Mouse (Mus musculus): ENCODE measurements around the gene Ccm2.
"Not testable (repeated sequence)": the region's sequence is repeated elsewhere in the genome, so short reads cannot be mapped to it uniquely, and the experiment has no call there.

The Ccm2 gene

DNA sequence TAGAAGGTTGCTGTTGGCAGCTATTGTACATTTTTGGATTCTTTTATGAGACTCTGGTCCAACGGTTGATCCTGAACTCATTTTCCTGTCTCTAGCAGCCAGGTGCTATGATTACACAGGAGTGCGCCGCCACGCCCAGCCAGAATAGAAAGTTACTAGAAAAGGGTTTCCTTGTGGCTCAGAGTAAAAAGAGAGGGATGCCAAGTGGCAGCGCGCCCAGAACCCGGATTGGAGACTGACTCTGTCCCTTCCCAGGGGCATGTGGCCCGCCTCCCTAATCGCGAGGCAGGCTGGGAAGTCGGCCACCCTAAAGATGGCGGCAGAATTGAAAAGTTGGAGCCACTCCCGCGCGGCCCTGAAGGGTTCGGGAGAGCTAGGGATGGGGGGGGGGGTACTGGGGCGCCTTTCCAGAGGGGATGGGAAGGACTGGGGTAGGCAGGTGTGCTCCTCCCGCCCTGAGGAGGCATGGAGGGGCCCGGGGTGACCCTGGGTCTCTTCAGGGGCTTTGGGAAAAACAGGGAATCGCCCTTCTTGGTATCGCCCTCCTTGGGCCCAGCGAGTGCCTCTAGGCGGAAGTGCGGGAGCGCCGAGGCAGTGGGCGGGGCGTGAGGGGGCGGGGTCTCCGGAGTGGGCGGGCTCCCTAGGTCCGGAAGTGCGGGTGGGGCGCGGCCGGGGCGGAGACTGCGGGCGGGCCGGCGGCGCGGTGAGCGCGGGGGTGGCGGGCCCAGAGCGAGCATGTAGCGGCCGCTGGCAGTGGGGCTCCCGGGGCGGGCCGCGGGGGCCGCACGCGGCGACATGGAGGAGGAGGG is at the start of gene Ccm2:
Gene Ccm2 (plus strand): TSS at position 683 of the 809 bp plus-strand sequence.
- peak; percentile 90 for DNase-seq (ENCODE audit: low read depth, low spot score)

DNA sequence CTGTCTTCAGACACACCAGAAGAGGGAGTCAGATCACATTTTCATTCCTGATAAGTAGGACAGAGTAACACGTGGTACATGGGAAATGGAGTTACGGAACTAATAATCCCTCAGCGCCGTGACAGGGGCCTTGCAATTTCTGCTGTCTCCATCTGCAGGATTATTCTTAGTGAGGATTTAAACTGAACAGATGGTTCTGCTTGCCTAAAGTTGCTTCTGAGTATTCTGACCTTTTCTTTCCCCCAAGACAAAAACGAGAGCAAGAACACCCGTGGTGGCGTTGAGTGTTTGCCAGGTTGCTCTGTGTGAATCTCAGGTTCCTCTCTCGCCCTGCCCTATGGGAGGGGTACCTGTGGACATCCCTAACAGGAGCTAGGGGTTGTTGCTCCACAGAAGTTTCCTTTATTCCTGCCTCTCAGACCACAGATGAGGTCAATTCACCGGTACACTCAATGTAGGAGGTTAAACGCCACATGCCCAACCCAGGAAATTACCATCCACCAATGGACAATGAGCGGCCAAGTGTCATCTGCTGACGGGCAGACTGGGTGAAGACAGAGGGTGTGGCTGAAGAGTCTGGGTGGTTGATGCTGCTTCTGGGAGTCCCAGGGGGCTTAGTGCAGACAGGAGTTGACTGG is 49.3 kb upstream of the Ccm2 start:
- DNase-seq (ENCODE audit: low read depth, low spot score), result no peak

DNA sequence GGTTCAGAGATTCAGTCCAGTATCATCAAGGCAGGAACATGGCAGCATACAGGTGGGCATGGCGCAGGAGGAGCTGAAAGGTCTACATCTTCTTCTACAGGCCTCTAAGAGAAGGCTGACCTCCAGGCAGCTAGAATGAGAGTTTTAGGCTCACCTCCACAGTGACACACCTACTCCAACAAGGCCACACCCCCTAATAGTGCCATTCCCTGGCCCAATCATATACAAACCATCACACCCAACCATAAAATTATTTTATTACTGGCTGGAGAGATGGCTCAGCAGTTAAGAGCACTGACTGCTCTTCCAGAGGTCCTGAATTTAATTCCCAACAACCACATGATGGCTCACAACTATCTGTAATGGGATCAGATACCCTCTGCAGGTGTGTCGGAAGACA is 44.2 kb upstream of the Ccm2 start:
- DNase-seq (ENCODE audit: low read depth, low spot score), result no peak

DNA sequence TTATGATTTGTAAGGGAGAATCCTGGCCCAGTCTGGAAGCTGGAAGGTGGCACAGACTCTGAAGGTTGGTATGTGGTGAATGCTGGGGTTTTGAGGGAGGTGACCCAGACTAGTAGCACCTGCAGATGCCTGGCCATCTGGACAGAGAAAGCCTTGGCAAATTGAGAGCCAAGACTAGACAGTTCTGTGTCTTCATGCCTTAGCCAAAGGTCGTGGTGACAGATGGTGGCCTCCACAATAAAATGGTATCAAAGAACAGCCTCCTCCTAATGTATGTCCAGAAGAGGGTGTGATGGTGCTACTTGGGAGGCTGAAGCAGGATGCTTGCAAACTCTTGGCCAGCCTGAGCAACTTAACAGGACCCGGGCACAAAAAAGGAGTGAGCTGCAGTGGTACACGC is 42.5 kb upstream of the Ccm2 start:
- DNase-seq (ENCODE audit: low read depth, low spot score), result no peak

DNA sequence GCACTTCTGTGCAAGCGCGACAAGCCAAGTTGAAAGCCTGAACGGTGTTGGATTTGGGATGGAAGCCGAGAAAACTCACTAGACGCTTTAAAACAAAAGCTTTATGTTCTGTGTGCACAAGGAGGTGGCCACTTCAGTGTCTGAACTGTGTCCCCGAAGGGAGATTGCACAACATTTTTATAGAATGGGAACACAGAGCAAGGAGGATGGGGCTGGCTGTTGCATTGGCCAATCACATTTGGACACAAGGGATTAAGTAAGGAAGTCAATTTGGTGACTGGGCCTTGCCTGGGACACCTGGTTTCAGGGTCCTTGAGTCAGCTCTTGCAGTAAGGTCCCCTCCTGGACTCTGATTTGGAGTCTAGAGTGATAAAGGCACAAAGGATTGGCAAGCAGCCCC is 42.0 kb upstream of the Ccm2 start:
- DNase-seq (ENCODE audit: low read depth, low spot score), result no peak

DNA sequence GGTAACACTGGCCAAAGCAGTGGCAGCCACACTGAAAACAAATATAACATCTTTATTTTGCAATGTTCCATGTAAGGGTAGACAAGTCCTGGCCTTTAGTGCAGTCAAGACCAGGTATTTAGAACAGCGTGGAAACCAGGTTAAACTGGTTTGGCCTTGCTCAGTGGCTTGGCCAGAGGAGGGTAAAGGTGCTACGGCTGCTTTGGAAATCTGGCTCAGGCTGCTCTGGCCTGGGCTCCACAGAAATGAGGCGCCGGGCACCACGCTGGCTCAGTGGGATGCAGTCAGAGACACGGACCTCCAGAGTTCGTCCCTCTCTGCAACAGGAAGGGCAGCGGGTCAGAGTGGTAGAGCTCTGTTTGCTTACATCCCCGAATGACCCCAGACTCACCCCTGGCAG is 40.2 kb upstream of the Ccm2 start:
- DNase-seq (ENCODE audit: low read depth, low spot score), result no peak

DNA sequence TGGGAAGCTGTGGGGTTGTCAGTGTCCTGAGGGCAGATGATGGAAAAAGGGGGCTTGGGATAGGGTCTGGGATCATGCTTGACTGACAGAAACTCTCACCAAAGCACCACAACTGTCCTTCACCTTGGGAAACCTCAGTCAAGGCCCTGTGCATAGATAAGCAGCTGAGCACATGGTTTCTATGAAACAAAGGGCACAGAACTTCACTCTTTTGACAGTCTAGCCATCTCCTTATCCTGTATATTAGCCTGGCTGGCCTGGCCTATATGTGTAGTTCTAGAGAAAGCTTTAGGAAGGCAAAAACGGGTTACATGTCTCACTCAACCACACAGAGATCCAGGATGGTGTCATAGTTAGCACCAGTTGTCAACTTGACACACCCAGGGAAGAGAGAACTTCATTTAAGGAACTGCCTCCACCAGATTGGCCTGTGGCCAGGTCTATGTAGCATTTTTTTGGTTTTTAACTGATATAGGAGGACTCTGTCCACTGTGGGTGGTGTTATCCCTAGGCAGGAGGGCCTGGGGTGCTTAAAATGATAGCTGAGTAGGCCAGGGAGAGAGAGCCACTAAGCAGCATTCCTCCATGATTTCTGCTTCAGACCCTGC is 38.3 kb upstream of the Ccm2 start:
- no peak for DNase-seq (ENCODE audit: low read depth, low spot score)

DNA sequence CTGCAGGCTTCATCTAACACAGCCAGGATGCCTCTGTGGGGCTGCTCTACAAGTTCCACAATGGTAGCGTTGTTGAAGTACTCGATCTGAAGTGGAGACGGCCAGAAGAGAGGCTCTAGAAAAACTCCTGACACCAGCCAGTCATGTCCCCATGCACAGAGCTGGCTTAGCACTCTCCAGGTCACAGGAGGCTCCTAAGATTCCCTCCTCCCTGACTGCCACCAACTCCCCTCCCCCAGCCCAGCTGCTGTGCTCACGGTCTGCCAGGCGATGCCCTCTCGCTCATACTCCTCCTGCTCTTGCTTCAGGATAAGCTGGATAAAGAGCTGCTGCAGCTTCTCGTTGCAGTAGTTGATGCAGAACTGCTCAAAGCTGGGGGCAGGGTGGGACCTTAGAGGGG is 31.9 kb upstream of the Ccm2 start:
- no peak for DNase-seq (ENCODE audit: low read depth, low spot score)

DNA sequence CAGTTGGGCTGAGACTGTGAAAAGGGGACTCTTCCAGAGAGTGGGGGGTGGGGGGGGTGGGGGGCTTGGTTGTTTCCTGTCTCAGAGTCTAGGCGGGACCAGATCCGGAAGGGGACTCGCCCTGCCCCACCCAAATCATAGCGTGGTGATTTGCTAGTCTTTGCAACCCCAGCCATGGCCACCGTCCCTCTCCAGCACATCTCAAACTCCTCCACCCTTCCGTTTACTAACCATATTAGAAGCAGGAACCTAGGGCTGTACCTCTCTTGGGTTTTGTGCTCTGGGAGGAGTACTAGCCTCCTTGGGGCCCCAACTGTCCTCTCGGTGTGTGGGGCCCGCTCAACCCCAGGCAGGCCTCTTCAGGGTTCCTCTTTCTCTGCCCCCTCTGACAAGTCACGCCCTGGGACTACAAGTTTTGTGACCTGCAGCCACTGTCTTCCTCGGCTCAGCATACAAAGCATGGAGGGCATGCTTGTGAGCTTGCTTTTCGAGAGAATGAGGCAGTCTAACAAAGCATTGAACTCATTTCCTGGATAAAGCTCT is 27.1 kb upstream of the Ccm2 start:
- DNase-seq (ENCODE audit: low read depth, low spot score), result no peak

DNA sequence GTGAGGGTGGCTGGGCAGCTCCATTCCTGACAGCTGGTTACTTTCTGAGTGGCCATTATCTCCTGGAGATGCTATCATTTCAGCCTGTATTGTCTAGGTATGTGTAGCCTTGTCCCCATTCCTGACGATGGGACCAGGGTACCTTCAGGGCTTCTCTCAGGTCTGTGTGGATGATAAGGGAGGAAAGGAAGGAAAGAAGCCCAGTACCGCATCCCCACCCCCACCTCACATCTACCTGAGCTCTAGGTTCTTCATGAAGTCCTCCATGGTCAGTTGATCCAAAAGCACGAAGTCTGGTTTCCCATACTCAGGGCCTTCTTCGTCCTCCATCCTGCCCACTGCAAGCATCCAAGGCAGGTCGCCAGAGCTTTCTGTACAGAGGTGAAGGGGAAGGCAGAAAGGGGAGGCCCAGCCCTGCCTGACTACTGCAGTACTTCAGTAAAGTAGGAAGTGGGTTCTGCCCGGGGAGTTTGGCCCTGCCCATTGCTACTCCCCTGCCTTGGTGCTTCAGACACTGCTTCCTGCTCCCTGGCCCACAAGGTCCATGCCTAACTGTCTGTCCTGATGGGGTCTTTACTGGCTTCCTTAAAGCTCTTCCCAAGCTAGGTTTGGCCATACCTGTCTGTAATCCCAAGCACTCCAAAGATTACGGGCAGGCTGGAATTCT is 26.0 kb upstream of the Ccm2 start, which contains the start of gene Myo1g:
Gene Myo1g (minus strand): TSS at position 459 of the 667 bp plus-strand sequence.
- DNase-seq (ENCODE audit: low read depth, low spot score), result no peak

DNA sequence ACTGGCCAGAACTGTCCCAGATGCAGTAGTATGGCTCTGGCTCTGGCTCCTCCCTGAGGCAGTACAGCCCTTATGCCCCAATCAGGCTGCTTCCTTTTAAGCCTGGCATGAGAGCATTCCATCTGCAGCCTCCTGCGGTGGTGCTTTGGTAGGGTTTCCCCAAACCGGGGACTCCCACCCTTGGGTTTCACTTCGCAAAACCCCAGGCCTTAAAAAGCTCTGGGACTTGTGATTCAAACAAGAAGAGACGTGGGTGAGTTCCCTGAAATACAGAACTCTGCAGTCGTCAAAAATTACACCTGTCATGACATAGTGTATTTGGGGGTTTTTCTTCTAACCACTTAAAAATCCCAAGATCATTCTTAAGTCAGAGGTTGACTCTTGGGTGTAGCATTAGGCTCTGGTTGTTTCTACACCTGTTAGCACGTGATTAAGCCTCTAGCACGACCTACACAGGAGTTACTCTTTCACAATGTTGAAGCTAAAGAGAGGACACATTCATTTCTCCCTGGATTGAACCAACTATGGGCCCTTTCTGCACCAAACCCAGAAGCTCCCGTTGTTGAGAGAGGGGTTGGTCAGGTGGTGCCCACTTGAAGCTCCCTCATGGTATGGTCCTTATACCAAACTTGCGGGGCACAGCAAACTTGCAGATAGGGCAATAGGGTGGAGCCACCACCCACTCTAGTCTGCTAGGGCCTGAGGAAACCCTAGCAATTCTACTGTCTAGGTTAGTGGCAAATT is 23.7 kb upstream of the Ccm2 start:
- no peak for DNase-seq (ENCODE audit: low read depth, low spot score)

DNA sequence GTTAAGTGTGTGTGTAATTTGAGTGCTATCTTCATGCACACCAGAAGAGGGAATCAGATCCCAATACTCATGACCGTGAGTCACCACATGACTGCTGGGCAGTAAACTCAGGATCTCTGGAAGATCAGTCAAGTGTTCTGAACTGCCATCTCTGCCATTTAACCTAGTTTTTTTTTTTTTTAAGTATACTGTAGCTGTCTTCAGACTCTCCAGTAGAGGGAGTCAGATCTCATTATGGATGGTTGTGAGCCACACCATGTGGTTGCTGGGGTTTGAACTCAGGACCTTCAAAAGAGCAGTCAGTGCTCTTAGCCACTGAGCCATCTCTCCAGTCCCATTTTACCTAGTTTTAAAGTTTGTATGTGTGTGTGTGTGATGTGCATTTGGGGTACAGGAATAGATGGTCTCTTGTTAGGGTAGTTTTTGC is 23.0 kb upstream of the Ccm2 start:
- DNase-seq (ENCODE audit: low read depth, low spot score), result no peak

DNA sequence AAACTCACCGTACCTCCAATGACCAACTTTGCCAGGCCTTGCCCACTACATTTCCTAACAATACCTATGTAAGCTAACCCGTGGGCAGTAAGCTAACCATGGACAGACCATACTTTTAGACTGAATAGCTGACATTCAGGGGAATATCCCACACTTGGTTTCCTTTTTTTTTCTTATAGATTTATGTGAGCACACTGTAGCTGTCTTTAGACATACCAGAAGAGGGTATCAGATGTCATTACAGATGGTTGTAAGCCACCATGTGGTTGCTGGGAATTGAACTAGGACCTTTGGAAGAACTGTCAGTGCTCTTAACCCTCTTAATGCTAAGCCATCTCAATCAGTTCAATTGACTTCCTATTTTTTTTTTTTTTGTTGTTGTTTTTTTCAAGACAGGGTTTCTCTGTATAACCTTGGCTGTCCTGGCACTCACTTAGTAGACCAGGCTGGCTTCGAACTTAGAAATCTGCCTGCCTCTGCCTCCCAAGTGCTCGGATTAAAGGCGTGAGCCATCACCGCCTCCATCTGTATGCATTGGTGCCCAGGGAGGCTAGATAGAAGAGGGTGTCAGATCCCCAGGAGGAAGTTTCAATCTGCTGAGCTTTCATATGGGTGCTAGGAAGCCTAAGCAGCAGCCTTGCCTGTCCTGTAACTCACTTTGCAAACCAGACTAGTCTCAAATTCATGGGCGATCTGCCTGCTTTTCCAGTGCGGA is 22.4 kb upstream of the Ccm2 start:
- DNase-seq (ENCODE audit: low read depth, low spot score), result no peak

DNA sequence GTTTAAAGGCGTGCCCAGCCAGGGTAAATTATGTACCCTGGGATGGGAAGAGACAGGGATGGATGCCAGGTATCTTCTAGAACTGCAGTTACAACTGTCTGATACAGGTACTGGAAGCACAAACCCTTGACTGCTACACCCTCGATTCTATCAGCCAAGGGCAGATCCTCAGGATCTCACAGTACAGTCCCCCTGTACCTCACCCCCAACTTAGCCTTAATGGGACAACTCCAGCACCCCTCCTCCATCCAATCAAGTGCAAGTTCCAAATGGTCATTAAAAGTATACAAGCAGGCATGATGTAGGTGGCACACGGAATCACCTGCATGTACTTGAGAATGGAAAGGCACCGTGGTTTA is 21.8 kb upstream of the Ccm2 start:
- no peak for DNase-seq (ENCODE audit: low read depth, low spot score)

DNA sequence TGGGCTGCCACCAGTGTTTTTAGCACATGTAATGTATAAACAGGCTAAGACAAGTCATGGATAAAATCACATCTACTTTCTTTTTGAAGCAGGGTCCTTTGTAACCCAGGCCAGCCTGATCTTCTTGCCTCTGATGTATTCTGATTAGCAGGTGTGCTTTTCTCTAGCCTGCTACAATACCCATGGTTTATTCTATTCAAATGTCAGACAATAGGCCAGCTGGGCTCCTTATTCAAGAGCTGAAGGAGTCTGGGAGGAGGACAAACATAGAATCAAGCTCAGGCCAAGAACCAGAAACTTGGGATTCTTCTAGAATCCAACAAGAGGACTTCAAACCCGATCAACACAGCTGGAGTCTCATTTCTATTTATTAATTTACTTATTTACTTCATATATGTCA is 21.4 kb upstream of the Ccm2 start:
- DNase-seq (ENCODE audit: low read depth, low spot score), result no peak

DNA sequence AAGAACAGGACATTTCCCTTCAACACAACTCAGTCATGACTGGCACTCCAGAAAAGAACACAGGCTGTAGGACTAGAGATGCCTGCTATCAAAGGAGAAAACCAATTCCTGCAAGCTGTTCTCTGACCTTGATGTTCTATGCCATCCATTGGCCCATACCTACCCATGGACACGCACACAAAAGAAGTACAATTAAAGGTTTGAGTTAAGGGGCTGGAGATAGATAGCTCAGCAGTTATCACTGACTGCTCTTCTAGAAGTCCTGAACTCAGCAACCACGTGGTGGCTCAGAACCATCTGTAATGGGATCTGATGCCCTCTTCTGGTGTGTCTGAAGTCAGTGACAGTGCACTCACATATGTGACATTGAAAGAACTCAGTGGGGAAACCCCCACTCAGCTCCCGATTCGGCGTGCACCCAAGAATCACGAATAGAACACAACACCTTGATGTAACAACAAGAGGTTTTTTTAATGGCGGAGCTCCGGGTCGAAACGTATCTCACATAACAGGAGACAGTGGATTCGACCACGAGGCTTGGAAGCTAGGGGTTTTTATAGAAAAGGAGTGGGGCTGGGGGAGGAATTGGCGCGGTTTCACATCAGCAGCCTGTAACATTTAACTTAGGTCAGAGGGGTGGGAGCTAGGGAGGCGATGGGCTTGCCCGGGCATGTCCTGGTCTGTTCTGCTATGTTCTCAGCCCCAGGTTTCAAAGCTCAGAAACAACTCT is 20.0 kb upstream of the Ccm2 start:
- not testable (repeated sequence) for DNase-seq (ENCODE audit: low read depth, low spot score)

DNA sequence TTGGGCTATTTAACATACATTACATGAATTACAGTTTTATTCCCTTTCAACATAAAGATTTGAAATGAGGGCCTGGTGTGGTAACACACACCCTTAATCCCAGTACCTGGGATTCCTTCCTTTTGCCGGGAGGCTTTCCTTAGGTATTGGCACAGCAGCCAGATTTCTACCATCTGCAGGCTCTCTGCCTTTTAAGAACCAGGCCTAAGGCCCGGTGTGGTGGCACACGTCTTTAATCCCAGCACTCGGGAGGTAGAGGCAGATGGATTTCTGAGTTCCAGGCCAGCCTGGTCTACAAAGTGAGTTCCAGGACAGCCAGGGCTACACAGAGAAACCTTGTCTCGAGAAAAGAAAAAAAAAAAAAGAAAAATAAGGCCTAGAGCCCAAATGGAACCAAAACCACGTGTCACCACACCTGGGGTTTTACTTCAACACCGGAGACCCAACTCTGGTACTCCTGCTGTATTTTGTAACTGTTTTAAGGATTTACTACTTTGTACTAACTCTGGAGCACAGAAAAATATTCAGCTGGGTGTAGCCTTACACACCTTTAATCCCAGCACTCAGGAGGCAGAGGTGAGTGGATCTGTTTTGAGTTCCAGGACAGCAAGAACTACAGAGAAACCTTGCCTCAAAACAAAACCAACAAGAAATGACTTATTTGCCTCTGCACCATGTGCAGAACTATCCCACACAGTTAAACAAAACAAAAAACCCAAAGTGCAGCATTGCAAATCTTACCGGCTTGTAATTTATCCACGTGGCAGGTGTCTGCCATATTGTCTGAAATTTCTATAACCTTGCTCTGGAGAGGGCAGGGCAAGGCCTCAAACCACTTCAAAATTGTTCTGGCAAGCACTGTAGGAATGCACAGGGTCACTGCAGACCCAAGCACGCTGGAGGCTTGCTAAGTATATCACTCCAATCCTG is 19.2 kb upstream of the Ccm2 start:
- no peak for DNase-seq (ENCODE audit: low read depth, low spot score)

DNA sequence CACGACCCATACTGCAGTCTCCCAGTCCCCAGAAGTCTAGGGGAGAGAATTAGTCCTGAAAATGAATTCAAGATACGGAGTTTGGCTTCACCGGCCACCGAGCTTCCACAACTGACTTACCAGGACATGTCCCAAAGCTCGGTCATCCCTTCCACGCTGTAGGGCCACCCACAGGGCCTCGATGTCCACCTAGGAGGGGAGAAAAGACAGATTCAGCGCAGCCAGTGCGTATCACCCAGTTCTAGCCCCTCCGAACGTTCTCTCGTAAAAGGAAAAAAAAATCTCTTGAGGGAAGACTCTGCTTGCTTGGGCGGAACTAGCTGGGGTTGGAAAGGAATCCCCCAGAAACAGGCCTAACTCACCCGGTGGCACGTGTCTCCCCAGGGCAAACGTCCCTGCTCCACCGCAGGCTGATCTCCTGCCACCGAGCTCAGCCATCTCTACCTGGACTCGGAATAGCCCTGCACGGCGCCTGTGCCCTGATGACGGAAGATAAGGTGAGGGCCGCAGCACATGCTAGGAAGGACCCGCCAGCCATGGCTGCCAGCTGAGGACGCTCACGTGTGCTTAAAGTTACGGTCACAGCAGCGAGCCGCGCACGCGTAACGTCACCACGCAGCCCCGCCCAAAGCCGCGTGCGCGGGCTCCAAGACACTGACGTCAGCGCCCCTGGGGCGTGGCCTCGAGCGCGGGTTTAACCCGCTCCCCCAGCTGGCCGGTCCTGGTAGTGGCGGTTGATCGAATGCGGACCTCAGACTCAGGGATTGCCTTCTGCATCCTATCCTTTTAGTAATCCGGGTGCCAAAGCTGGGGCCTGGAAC is 18.3 kb upstream of the Ccm2 start:
- DNase-seq (ENCODE audit: low read depth, low spot score), result peak; percentile 98
